Mouse (Mus musculus) heart, adult 2 months (tissue): ENCODE measurements around the gene Wtap.

ENCODE experiments used
- CTCF ChIP-seq: fragments of 200-600 bp; IDR thresholded peaks from 2 replicates; pipeline ENCODE4 v1.8.1; 2022; ENCODE audit warnings: antibody characterized with exemption, mild to moderate bottlenecking, moderate library complexity
- POLR2A ChIP-seq: fragments of 200-500 bp; IDR thresholded peaks from 2 replicates; pipeline ENCODE4 v1.6.1; 2011; ENCODE audit warnings: mild to moderate bottlenecking, low read depth, low read length, control low read depth; ENCODE audit not compliant: insufficient read depth

DNA sequence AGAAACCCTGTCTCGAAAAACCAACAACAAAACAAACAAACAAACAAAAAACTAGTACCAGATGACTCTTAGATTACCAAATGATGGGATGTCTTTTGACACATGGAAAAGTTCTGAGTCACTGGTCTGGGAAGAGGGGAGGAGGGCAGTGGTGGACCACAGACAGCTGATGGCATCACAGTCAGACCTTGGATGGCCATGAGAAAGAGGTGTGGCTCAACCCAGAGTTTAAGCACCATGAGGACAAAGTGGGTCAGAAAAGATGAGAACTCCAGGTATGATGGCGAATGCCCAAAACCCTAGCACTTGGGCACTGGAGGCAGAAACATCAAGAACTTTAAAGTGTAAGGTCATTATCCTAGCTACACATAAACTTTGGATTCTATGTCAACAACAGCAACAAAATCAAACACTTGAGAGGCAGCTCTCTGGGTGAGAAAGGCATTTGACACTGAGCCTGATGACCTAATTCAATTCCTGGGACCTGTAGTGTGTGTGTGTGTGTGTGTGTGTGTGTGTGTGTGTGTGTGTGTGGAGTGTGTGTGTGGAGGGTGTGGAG is 56.5 kb downstream of the Wtap start:
- TF ChIP-seq POLR2A (no peak), CTCF (no peak)
